Comparison of ENCODE assay signal across 17 mouse cellular contexts in the genomic region with DNA sequence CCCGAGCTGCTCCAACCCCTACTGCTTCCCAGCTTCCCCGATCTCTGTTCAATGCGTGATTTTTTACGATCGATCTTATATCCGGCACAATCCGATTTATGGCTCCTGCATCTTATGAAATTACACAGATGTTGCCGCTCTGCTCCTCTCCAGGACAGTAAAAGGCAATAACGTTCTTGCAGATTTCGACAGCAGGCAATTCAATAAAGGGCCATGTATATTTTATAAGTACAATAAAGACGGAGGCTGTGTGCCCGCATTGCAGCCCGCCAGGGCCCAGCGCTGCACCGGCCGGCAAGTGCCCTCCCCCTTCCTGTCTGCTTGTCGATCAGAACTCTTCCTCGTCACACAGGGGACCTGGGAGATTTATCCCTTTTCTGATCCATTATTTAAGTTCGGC. TPM values are rescaled to one million over a fixed set of nuclear protein-coding genes. Genes with fewer than 3 reads are reported as not detected.
DNase-seq lines count a peak whose midpoint lies in the region; ATAC-seq and TF ChIP-seq lines count a peak whose summit lies in the region.
"Had no signal": no experiment of that assay in that cellular context is flagged by ENCODE, and none has a peak within 500 bp of the region (broad histone marks: within the 10 kb centered on the region; RNA-seq: fewer than 3 reads in every experiment).

No protein-coding gene starts in this region.

- no peak overlapping the region for H3K9ac ChIP-seq in kidney, embryonic 15.5 days
- no peak overlapping the region for H3K9ac ChIP-seq in intestine, embryonic 16.5 days (ENCODE audit: low read depth, low read length)
- H3K9ac ChIP-seq in neural tube, embryonic 13.5 days = peak overlapping the region; percentile 31
- H3K9ac ChIP-seq: heart, embryonic 12.5 days; liver, embryonic 14.5 days had no signal

- H3K27me3 ChIP-seq in kidney, embryonic 15.5 days = peaks cover 20% of the 10 kb centered on the region
- H3K27me3 ChIP-seq in intestine, embryonic 16.5 days (replicated peaks; ENCODE audit: control insufficient read depth, insufficient read depth, low read length) = no peaks in the 10 kb centered on the region
- no peaks in the 10 kb centered on the region for H3K27me3 ChIP-seq in neural tube, embryonic 13.5 days

- TF ChIP-seq CTCF in brain, embryonic 14.5 days (IDR thresholded peaks at IDR 0.05; ENCODE audit: borderline replicate concordance, extremely low read depth, insufficient read depth, insufficient read length) = no peak
- TF ChIP-seq CTCF in lung, adult 2 months (IDR thresholded peaks at IDR 0.05; ENCODE audit: insufficient read depth, low read length) = no peak

- no peaks in the 10 kb centered on the region for H3K36me3 ChIP-seq in kidney, embryonic 15.5 days
- H3K36me3 ChIP-seq in intestine, embryonic 16.5 days (ENCODE audit: control insufficient read depth, insufficient read depth, low read length) = no peaks in the 10 kb centered on the region
- no peaks in the 10 kb centered on the region for H3K36me3 ChIP-seq in neural tube, embryonic 13.5 days
- H3K36me3 ChIP-seq: embryonic facial prominence, embryonic 10.5 days; heart, embryonic 12.5 days had no signal

- DNase-seq in kidney, postnatal 4 days = no peak
- peak; percentile 24 for DNase-seq in brain, embryonic 14.5 days (ENCODE audit: low read depth)
- no peak for DNase-seq in lung, adult 2 months
- DNase-seq in cerebellum, postnatal 4 days (ENCODE audit: low spot score in 2 of 2) = no peak
- DNase-seq: cerebellum, adult 8-10 months; gastrocnemius, adult 2 months; heart, postnatal 14 days; layer of hippocampus, postnatal 36 days; thymus, postnatal 14 days had no signal

- TF ChIP-seq POLR2A in brain, embryonic 14.5 days (IDR thresholded peaks at IDR 0.05; ENCODE audit: borderline replicate concordance, extremely low read depth, insufficient read depth, insufficient read length, poor library complexity, severe bottlenecking) = no peak
- no peak for TF ChIP-seq POLR2A in lung, adult 2 months (IDR thresholded peaks at IDR 0.05; ENCODE audit: borderline replicate concordance, extremely low read depth, low read depth, low read length)

- no peak overlapping the region for H3K27ac ChIP-seq in kidney, embryonic 15.5 days
- H3K27ac ChIP-seq in intestine, embryonic 16.5 days (ENCODE audit: low read length) = no peak overlapping the region
- H3K27ac ChIP-seq in neural tube, embryonic 13.5 days (replicated peaks) = peak overlapping the region; percentile 84
- H3K27ac ChIP-seq: embryonic facial prominence, embryonic 10.5 days; gastrocnemius, adult 2 months; layer of hippocampus, adult 2 months; liver, embryonic 14.5 days had no signal

- no peaks in the 10 kb centered on the region for H3K9me3 ChIP-seq in kidney, embryonic 15.5 days (replicated peaks)
- no peaks in the 10 kb centered on the region for H3K9me3 ChIP-seq in intestine, embryonic 16.5 days (ENCODE audit: control insufficient read depth, low read length)
- no peaks in the 10 kb centered on the region; the same call in 1 of the 2 replicates for H3K9me3 ChIP-seq in neural tube, embryonic 13.5 days
- H3K9me3 ChIP-seq: embryonic facial prominence, embryonic 10.5 days had no signal

- no peak overlapping the region; the same call in 1 of the 2 replicates for H3K4me3 ChIP-seq in kidney, embryonic 15.5 days (replicated peaks)
- no peak overlapping the region for H3K4me3 ChIP-seq in intestine, embryonic 16.5 days (ENCODE audit: low read length)
- peak overlapping the region; percentile 5; the same call in 1 of the 2 replicates for H3K4me3 ChIP-seq in neural tube, embryonic 13.5 days
- no peak overlapping the region for H3K4me3 ChIP-seq in lung, adult 2 months (replicated peaks; ENCODE audit: extremely low read depth, low read depth, low read length)
- H3K4me3 ChIP-seq: embryonic facial prominence, embryonic 10.5 days; gastrocnemius, adult 2 months; heart, embryonic 12.5 days; layer of hippocampus, adult 2 months had no signal

- 0 out of 2 replicates have a peak, but pooled peaks cover 5% of the 10 kb centered on the region for H3K4me1 ChIP-seq in kidney, embryonic 15.5 days
- peaks cover 6% of the 10 kb centered on the region; the same call in 1 of the 2 replicates for H3K4me1 ChIP-seq in intestine, embryonic 16.5 days (ENCODE audit: control insufficient read depth, insufficient read depth, low read length)
- peaks cover 26% of the 10 kb centered on the region for H3K4me1 ChIP-seq in neural tube, embryonic 13.5 days (replicated peaks)
- H3K4me1 ChIP-seq in lung, adult 2 months (ENCODE audit: control insufficient read depth, insufficient read depth, low read length) = no peaks in the 10 kb centered on the region
- H3K4me1 ChIP-seq: embryonic facial prominence, embryonic 10.5 days; heart, embryonic 12.5 days had no signal

- no peak for ATAC-seq in kidney, embryonic 15.5 days (replicated peaks; ENCODE audit: low FRiP score)
- peak; percentile 82 for ATAC-seq in intestine, embryonic 16.5 days
- peak; percentile 88 for ATAC-seq in neural tube, embryonic 13.5 days (ENCODE audit: low read depth)
- ATAC-seq: lung, postnatal 0 days had no signal

- WGBS in kidney, embryonic 15.5 days = 44% methylated on average over 19 of the region's 19 CpGs
- 43% methylated on average over 19 of the region's 19 CpGs for WGBS in intestine, embryonic 16.5 days
- 23% methylated on average over 19 of the region's 19 CpGs for WGBS in neural tube, embryonic 13.5 days
- 73% methylated on average over 19 of the region's 19 CpGs for WGBS in lung, adult 2 months

- peak overlapping the region; percentile 39 for H3K4me2 ChIP-seq in kidney, embryonic 15.5 days
- peak overlapping the region; percentile 45 for H3K4me2 ChIP-seq in intestine, embryonic 16.5 days (ENCODE audit: low read depth, low read length)
- peak overlapping the region; percentile 37 for H3K4me2 ChIP-seq in neural tube, embryonic 13.5 days
- H3K4me2 ChIP-seq: heart, embryonic 12.5 days had no signal

RNA-seq across cellular contexts. Expression of a gene that starts 47.5 kb away (rescaled TPM):
- polyA plus RNA-seq in kidney, embryonic 15.5 days (2015; fragmentation: Nextera tagmentation; extraction: Ambion mirVana) = 15.6 and 17.8 TPM in 2 replicates
- polyA plus RNA-seq in brain, embryonic 14.5 days (2012; rRNA removed) = 21.5 and 22.6 TPM in 2 replicates
- polyA plus RNA-seq in intestine, embryonic 16.5 days (2015; fragmentation: Nextera tagmentation; extraction: Ambion mirVana) = 10.8 and 13.5 TPM in 2 replicates
- 23.6 and 24.3 TPM in 2 replicates for polyA plus RNA-seq in neural tube, embryonic 13.5 days (2015; fragmentation: Nextera tagmentation; extraction: Ambion mirVana)
- polyA plus RNA-seq in lung, adult 2 months (2012; rRNA removed) = 6.8 and 9.9 TPM in 2 replicates
